Mouse (Mus musculus) adrenal gland, postnatal 0 days (tissue): ENCODE measurements around the gene Qrich1. TPM values are rescaled to one million over a fixed set of nuclear protein-coding genes. Genes with fewer than 3 reads are reported as not detected.

Experiments
- microRNA-seq: library from miRNA; unstranded; fragments of <30 nt; microRNA quantifications from one replicate; pipeline ENCODE4, GENCODE M21; 2016; ENCODE audit warnings: borderline replicate concordance; ENCODE audit not compliant: insufficient number of aligned reads
- polyA plus RNA-seq: library from polyadenylated mRNA; unstranded; fragments of >200 nt; fragmentation: Nextera tagmentation; extraction: Ambion mirVana; gene quantifications from 2 replicates; pipeline ENCODE4 v1.2.1, GENCODE M21; 2015

The Qrich1 gene
- 70.3 and 91.3 TPM in 2 replicates for polyA plus RNA-seq

GRCm38 (mm10) chr9:108516380-108517251, at the start of gene Qrich1:
Gene Qrich1 (plus strand): TSS chr9:108516806.

GRCm38 (mm10) chr9:108479721-108480351, 36.8 kb upstream of the Qrich1 start, which contains the start of gene Lamb2:
Gene Lamb2 (plus strand): TSS chr9:108479736.

GRCm38 (mm10) chr9:108490559-108491285, 25.9 kb upstream of the Qrich1 start, which contains the start of gene Usp19:
Gene Usp19 (plus strand): TSS chr9:108490602.

GRCm38 (mm10) chr9:108507619-108508434, 8.8 kb upstream of the Qrich1 start, which contains the start of gene Qars:
Gene Qars (plus strand): TSS chr9:108507706.

GRCm38 (mm10) chr9:108560227-108560841, 43.7 kb downstream of the Qrich1 start, which contains the start of gene Impdh2:
Gene Impdh2 (plus strand): TSS chr9:108560286.

GRCm38 (mm10) chr9:108566815-108567776, 50.5 kb downstream of the Qrich1 start, which contains the start of gene Ndufaf3:
Gene Ndufaf3 (minus strand): TSS chr9:108567434.

GRCm38 (mm10) chr9:108569381-108570206, 53.0 kb downstream of the Qrich1 start, which contains the start of gene Dalrd3:
Gene Dalrd3 (plus strand): TSS chr9:108569886.

GRCm38 (mm10) chr9:108578545-108579343, 62.1 kb downstream of the Qrich1 start, which contains the start of gene Wdr6:
Gene Wdr6 (minus strand): TSS chr9:108578739.

GRCm38 (mm10) chr9:108596998-108597764, 80.6 kb downstream of the Qrich1 start, which contains the start of gene P4htm:
Gene P4htm (minus strand): TSS chr9:108597667.

Small RNA genes lying within 50 kb of the gene (microRNA-seq; reads per million reads assigned to microRNA genes)
- not detected for gene Gm24083
- gene Mir191 = not detected
- 2,096 reads per million, percentile 84 among the genes with 10 or more reads in this experiment for gene Mir425

Other genes starting within 250 kb of the Qrich1 start
- 33.2 and 37.4 TPM in 2 replicates for gene Nicn1, start 226.4 kb upstream of the Qrich1 start, polyA plus RNA-seq
- gene Amt, start 220.0 kb upstream of the Qrich1 start, polyA plus RNA-seq = 6.1 and 6.2 TPM in 2 replicates
- gene Rhoa, start 210.7 kb upstream of the Qrich1 start, polyA plus RNA-seq = 326 and 429 TPM in 2 replicates
- gene Tcta, start 210.6 kb upstream of the Qrich1 start, polyA plus RNA-seq = 62.1 and 73.8 TPM in 2 replicates
- gene Gpx1, start 177.9 kb upstream of the Qrich1 start, polyA plus RNA-seq = 1,366 and 1,515 TPM in 2 replicates
- gene Usp4, start 169.0 kb upstream of the Qrich1 start, polyA plus RNA-seq = 44.6 and 58.2 TPM in 2 replicates
- gene 1700102P08Rik, start 124.0 kb upstream of the Qrich1 start, polyA plus RNA-seq = 0.16 TPM in 1 of 2 replicates, not detected in the other
- gene Ccdc36, start 88.3 kb upstream of the Qrich1 start, polyA plus RNA-seq = 0.86 and 2.0 TPM in 2 replicates
- gene BC048562, start 80.3 kb upstream of the Qrich1 start, polyA plus RNA-seq = not detected in 2 replicates
- gene Ccdc71, start 56.3 kb upstream of the Qrich1 start, polyA plus RNA-seq = 34.9 and 49.0 TPM in 2 replicates
- gene Klhdc8b, start 55.2 kb upstream of the Qrich1 start, polyA plus RNA-seq = 54.3 and 61.4 TPM in 2 replicates
- 31.5 and 37.7 TPM in 2 replicates for gene Lamb2, start 37.1 kb upstream of the Qrich1 start, polyA plus RNA-seq
- 36.9 and 72.1 TPM in 2 replicates for gene Usp19, start 26.2 kb upstream of the Qrich1 start, polyA plus RNA-seq
- gene Qars, start 9.1 kb upstream of the Qrich1 start, polyA plus RNA-seq = 60.1 and 86.1 TPM in 2 replicates
- 68.2 and 82.0 TPM in 2 replicates for gene Impdh2, start 43.5 kb downstream of the Qrich1 start, polyA plus RNA-seq
- 68.4 and 111 TPM in 2 replicates for gene Ndufaf3, start 50.6 kb downstream of the Qrich1 start, polyA plus RNA-seq
- 95.0 and 107 TPM in 2 replicates for gene Dalrd3, start 53.1 kb downstream of the Qrich1 start, polyA plus RNA-seq
- 73.9 and 83.0 TPM in 2 replicates for gene Wdr6, start 61.9 kb downstream of the Qrich1 start, polyA plus RNA-seq
- 17.3 and 18.2 TPM in 2 replicates for gene P4htm, start 80.9 kb downstream of the Qrich1 start, polyA plus RNA-seq
- gene Arih2, start 132.6 kb downstream of the Qrich1 start, polyA plus RNA-seq = 24.4 and 32.1 TPM in 2 replicates
- 45.2 and 70.4 TPM in 2 replicates for gene Slc25a20, start 145.3 kb downstream of the Qrich1 start, polyA plus RNA-seq
- 16.7 and 17.3 TPM in 2 replicates for gene Prkar2a, start 172.5 kb downstream of the Qrich1 start, polyA plus RNA-seq